Mouse (Mus musculus) yolk sac, embryonic 10.5 days (tissue): ENCODE data around the gene Izumo2.

Source experiments
- DNase-seq: peaks from one replicate; pipeline ENCODE4 v3.0.0-alpha.2; 2017; ENCODE audit warnings: low spot score

The Izumo2 gene

GRCm38 (mm10) chr7:44768129-44768528 is 59.6 kb downstream of the Izumo2 start:
- no peak for DNase-seq
